Mouse (Mus musculus) liver, adult 2 months (tissue): ENCODE measurements around the gene Baz2b.

Source experiments
- CTCF ChIP-seq: fragments of 200-500 bp; IDR thresholded peaks from 2 replicates; pipeline ENCODE4 v1.5.1; 2011; ENCODE audit warnings: low read depth, low read length, control low read depth
- POLR2A ChIP-seq: fragments of 200-500 bp; IDR thresholded peaks from 2 replicates; pipeline ENCODE4 v1.6.1; 2011; ENCODE audit warnings: low read length, control low read depth; ENCODE audit not compliant: insufficient read depth; ENCODE audit errors: extremely low read depth

DNA sequence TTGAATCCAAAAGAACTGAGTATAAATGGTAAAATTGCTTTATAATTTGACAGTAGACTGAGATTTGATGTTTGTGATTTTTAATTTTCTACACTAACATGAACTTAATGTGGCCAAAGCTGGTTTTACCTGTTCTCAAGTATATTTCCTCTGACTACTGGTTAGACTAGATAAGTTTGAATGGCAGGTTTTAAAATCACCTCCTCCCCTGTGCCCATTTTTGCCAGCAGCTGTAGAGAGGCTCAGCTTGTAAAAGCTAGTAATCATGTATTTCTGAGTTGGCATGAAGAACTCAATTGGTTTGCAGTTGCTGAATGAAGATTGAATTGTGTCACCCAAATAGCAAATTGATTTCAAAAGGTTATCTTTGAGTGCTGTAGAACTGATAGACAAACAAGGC lies 2.8 kb upstream of the Baz2b start:
- TF ChIP-seq CTCF (no peak), POLR2A (no peak)
